Mouse (Mus musculus) bone marrow, adult 2 months (tissue): Measurements from ENCODE around the gene Atxn7l1.

ENCODE experiments used
- CTCF ChIP-seq: fragments of 200-500 bp; IDR thresholded peaks from 2 replicates; pipeline ENCODE4 v1.5.1; 2011; ENCODE audit warnings: low read length, control low read depth; ENCODE audit not compliant: control insufficient read depth, insufficient read depth
- POLR2A ChIP-seq: fragments of 200-500 bp; IDR thresholded peaks from 2 replicates; pipeline ENCODE4 v1.6.1; 2011; ENCODE audit warnings: low read depth, mild to moderate bottlenecking, control low read depth, low read length, borderline replicate concordance; ENCODE audit not compliant: control insufficient read depth

DNA sequence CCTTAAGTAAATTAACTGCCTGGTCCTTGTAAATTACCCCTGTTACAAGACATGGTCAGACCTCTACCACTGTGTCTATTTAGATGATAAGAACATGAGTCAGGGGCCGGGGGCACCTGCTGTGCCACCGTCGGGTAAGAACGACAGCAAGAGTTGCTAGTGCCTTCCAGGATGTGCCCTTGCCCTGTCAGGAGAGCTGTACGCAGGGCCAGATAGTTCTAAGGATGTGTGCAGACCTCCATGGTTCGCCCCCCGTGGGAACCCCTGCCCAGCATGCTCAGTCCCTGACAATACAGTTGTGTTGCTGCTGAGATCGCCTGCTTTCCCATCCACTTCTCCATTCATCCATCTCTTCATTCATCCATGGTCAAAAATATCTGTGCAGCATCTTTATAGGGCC, 217.6 kb downstream of the Atxn7l1 start:
- TF ChIP-seq POLR2A (no peak), CTCF (no peak)
